Mouse (Mus musculus) retina, postnatal 1 day (tissue): ENCODE measurements around the gene Hmcn1.

ENCODE experiments used
- DNase-seq: peaks from one replicate; pipeline ENCODE4 v3.0.0-alpha.2; 2012

The Hmcn1 gene

DNA sequence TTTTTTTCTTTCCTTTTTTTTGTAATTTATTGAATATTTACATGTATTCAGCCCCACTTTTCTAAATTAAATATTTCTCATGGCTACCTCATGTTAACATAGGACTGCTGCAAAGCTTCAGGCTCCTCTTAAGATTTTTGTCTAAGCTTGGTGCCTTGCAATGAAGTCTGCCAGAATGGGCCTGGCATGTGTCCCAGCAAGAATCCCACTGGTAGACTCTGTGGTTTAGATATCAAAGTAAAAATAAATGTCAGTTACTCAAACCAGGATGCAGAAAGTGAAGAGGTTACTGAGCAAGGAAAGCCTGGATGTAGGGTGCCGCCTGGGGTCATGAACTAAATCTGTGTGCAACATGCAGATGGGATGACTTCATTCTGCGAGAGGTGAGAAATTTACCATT, 217.5 kb downstream of the Hmcn1 start:
- DNase-seq, result no peak

GRCm38 (mm10) chr1:150772958-150773357, 220.3 kb downstream of the Hmcn1 start:
- DNase-seq, result no peak

DNA sequence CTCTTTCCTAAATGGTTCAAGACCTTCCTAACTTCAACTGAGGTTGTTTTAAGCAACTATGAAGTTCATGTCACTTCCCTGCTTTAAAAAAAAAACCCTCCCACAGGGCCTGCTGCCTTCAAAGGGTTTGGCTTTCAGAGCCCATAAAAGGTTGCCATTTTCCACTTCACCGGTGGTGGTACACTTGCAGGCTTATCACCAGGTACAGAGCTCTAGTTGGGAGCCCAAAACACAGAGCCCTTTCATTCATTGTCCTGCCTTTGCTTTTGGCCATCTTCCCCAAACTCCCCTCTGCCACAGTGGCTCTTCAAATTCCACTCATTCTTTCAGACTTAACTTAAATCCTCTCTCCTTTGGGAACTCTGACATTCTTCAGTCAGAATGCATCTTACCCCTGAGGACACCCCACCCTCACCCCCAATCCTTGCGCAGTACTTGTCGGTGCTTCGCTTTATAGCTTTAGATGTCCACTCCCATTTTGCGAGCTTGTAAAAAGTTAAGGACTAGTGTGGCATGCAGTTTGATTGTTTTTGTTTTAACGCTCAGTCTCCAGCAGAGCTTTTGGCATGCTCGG, 222.2 kb downstream of the Hmcn1 start:
- no peak for DNase-seq

GRCm38 (mm10) chr1:150769836-150770235, 223.4 kb downstream of the Hmcn1 start:
- no peak for DNase-seq

DNA sequence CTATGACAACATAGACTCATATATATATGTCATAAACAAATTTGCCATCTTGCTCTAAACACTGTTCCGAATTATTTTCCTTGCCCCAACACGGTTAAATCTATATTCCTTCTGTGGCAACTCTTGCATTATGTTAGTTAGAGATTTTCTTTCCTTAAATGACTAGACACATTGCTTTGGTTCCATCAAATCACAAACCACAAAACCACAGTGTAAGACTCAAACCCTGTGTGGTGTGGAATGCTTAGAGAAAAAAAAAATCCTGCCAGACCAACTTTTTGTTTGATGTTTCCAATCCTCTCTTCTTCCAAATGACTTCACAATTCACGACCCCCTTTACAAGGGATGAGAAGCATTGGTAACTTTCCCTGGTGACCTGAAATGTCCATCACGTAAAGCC, 231.6 kb downstream of the Hmcn1 start:
- no peak for DNase-seq

DNA sequence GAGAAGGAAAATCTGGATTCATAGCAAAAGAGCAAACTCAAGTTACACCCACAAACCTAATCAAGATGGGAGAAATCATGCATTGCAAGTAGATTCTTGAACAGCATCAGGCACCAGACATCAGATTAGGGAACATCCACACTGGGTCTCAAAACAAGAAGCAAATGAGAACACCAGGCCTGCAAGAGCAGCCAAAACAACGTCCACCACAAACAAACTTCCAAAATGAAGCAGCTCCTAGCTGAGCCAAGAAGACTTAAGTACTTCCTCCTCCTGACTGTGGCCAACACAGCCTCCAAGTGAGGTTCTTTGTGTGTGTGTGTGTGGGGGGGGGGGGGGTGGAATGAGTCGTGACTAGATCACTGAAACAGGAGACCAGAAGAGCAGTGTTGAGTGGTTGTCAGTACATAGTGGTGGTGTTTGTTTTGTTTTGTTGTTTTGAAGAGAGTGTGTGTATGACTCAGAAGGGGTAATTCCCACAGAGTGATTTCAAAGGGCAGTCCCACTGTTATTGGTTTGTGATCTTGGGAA, 232.4 kb downstream of the Hmcn1 start:
- DNase-seq, result no peak

- DNase-seq, result no peak
Observed at GRCm38 (mm10) chr1:150759476-150760079, 233.7 kb downstream of the Hmcn1 start.

DNA sequence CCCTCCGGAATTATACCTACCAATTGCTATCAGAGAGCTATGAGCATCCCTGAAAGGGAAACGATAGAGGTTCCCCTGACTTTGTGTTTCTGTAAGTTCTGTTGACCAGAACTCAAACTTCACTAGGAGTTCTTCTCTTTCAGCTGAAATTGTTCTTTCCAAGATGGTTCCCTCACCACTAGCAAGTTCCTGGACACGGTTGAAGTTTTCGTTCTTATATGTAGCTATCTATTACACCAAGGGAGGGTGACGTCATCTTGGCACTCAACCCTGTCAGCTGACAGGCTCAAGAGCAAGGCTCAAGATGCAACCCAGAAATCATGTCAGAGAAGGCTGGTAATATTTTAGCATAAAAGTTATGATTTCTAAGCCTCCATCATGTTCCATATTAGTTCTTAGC, 239.3 kb downstream of the Hmcn1 start:
- no peak for DNase-seq

DNA sequence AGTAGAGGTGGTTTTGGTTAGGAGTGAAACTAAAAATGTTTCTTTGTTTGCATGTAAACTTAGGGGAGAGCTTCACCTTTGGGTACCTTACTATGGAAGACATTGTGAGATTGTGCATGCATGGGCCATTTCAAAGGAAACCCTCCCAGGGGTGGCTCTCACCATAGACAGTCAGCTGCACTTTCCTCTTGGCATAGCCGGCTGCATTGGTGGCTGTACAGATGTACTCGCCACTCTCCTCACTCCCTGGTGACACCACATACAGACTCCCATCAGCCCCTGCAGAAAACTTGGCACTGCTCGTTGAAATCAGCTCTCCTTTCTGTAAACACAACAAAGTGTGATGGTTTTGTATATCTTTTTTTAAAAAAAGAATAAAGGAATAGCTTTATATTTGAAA, 244.5 kb downstream of the Hmcn1 start:
- DNase-seq, result no peak

- DNase-seq, result no peak
Observed at GRCm38 (mm10) chr1:150747771-150748170, 245.5 kb downstream of the Hmcn1 start.

DNA sequence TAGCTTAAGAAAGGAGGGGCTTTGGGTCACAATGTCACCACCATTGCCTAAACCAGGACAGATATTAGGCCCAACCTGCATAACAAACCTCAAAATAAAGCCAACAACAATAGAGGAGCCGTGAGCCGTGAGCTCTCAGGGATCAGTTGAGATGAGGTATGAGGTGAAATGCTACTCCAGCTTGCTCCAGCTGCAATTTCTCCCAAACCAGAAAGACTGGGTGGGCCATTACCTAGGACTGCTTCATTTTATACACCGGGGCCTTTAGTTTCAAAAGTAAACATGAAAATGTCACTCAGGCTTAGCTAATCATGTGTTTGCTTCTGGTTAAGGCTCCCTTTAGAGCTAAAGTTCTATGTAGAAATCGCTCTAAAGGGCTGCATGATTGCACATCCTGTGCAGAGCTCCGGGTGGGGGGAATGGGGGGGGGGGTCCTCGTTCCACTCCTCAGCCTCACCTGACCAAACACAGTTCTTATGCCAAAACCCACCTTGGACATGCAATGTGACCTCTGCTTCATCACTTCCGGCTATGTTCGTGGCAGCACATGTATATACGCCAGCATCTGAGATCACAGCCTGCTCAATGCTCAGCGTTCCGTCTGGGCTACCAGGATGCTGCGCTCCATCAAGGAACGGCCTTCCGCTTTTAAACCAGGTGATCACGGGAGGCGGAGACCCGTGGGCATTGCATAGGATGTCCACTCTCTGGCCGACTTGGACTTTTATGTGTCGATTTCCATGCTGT, 250.0 kb downstream of the Hmcn1 start:
- no peak for DNase-seq

GRCm38 (mm10) chr1:150742376-150743087, 250.7 kb downstream of the Hmcn1 start:
- DNase-seq, result no peak

- no peak for DNase-seq
Observed at GRCm38 (mm10) chr1:150711438-150711837, 281.8 kb downstream of the Hmcn1 start.

DNA sequence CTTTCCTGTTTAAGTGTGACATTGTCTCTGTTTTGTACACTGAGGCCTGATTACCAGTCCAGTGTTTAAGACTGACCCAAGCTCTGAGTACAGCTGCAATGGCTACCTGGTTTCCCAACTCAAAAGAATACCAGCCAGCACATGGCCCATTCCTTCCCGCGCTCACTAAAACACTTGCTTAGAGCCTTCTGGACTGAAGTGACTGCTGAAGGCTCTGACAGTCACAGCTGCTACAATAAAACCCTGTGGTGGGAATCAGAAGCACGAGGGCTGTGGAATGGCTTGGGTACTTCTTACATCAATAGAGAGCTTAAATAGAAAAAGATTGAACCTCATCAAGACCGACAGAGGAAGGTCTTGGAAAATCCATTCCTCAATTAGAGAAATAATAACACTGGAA, 286.7 kb downstream of the Hmcn1 start:
- no peak for DNase-seq

DNA sequence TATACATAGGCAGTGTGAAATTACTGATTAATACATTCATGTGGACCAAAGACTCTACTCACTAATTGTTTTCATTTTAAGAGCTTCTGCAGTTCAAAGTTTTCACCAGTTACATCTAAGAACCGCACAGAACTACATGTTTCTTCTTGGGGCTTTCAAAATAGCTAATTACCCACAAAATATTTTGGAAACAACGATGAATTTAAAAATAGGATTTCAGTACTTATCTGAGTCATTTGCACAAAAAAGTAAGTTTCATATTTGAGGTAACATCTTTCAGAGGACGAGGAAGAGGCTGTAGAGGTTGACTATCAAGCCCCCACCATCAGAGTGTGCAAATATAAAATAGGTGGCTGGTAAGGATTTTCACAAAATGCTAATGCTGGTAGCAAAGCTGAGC, 295.5 kb downstream of the Hmcn1 start:
- no peak for DNase-seq

- no peak for DNase-seq
Observed at GRCm38 (mm10) chr1:150682044-150682443, 311.2 kb downstream of the Hmcn1 start.

DNA sequence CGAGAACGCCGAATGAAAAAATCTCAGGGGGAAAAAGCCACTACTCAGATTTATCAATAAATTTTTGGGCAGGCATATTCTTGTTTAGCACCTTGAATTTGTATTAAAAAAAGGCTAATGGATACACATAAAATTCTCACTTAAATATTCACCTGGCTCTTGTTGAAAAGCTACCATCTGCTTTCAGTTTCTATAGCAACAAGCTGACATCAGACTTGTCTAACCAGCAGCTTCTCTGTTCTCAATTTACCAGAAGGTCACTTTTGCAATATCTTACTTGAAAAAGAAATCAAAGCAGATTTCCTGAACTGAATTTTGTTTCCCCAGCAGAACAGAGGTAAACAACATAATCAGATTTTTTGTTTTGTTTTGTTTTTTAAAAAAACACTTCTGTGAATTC, 311.8 kb downstream of the Hmcn1 start:
- no peak for DNase-seq

DNA sequence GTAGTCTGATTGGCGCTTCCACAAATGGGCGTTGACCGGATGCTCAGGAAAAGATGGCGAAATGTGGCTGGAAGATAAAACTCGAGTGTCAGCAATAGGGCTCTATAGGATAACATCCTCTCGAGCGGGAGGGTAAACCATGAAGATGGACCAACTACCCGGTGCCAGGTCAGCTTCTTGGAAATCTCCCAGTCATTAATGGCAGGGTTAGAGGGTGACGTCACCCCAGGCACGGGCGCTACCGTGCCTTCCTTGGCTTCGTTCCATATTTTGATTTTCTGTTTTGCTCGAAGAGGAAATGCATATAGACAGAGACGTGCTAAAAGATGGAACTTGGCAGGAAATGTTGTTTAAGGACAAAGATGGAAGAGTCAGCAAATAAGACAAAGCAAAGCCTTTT, 312.2 kb downstream of the Hmcn1 start:
- DNase-seq, result no peak

DNA sequence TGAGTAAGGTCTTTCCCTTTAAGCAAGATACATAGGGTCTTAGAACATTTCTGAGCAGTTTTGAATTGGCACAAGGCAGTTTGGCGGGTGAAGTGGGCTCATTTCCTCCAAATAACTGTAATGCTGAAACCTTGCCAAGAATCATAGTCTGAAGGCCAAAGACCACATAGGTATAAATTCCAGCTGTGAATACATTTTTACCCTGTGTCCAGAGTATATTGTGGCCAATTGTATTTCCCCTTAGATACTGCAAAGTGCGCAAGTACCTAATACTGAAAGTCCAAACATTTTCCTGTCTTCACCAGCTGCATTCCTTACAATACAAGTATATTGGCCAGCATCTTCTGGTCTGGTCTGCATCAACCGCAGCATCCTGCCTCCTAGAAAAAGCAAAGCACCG, 312.9 kb downstream of the Hmcn1 start:
- DNase-seq, result no peak

- no peak for DNase-seq
Observed at GRCm38 (mm10) chr1:150645314-150645713, 347.9 kb downstream of the Hmcn1 start.

- no peak for DNase-seq
Observed at GRCm38 (mm10) chr1:150639522-150639921, 353.7 kb downstream of the Hmcn1 start.

DNA sequence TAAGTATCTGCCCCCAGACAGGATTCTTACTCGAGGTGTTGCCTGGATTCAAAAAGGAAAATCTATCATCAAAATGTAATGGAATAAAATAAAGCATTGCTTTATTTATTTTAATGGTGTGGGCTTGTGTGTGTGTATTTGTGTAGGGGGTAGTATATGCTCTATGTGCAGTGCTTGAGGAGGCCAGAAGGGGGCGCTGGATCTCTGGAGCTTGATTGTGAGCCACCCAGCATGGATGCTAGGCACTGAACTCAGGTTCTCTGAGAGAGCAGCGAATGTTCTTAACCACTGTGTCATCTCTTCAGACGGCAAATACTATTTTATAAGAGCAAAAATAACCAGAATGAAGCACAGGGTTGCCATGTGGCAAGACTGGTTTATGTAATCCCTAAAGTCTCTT, 360.7 kb downstream of the Hmcn1 start:
- no peak for DNase-seq

DNA sequence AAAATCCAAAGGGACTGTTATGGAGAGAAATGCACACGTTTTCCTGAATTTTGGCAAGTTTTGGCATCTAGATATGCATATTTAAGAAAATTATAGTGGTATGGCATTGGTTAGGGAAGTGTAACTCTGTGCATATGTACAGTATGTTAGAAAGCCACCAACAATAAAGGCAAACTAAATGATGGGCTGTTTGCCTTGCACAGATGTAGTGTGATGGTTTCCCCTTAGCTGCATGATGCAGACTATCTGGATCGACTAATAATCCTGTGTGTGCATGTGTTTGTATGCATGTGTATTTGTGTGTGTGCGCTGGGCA, 361.4 kb downstream of the Hmcn1 start:
- no peak for DNase-seq
